1 mouse cellular context compared by ENCODE assay signal in the genomic region with DNA sequence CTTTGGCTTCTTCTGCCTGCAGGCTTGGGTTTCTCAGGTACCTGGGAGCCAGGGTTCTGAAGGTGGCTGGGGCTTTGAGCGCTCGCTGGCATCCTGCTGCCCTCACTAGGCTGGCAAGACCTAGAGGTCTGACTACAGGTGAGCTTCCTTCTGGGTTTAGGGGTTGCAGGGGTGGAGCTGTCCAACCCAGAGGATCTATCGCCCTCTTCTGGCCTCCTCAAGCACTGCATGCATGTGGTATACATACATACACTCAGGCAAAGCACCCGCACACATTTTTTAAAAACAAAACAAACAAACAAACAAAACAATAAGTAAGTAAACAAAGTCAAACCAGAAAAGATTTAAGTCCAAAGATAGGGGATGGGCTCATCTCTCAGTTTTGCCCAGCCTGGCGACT.
TF ChIP-seq lines count a peak whose summit lies in the region.

No protein-coding gene starts in this region.

TF ChIP-seq in MEL, 35 proteins besides CTCF, POLR2A, EP300 and RAD21 (continued from another document):
- TF ChIP-seq MYC (IDR thresholded peaks at IDR 0.05; ENCODE audit: low read depth, low read length) (0 out of 2 replicates have a peak, but pooled peaks have one; percentile 33), ETS1 (IDR thresholded peaks at IDR 0.05; ENCODE audit: low read depth, low read length) (no peak), POLR2AphosphoS5 (IDR thresholded peaks at IDR 0.05; ENCODE audit: borderline replicate concordance, low read depth, low read length) (no peak), CHD2 (IDR thresholded peaks at IDR 0.05; ENCODE audit: low read length) (no peak), ELF1 (IDR thresholded peaks at IDR 0.05; ENCODE audit: low read depth, low read length) (peak; percentile 29; the same call in 1 of the 2 replicates), GATA1 (IDR thresholded peaks at IDR 0.05; ENCODE audit: low read depth, low read length) (no peak), MAFK (IDR thresholded peaks at IDR 0.05; ENCODE audit: borderline replicate concordance, low read depth, low read length) (no peak), MXI1 (IDR thresholded peaks at IDR 0.05; ENCODE audit: low read depth, low read length) (0 out of 2 replicates have a peak, but pooled peaks have one; percentile 39), UBTF (IDR thresholded peaks at IDR 0.05; ENCODE audit: borderline replicate concordance, insufficient read depth, low read depth, low read length) (no peak), NRF1 (IDR thresholded peaks at IDR 0.05; ENCODE audit: insufficient read depth, low read depth, low read length, poor library complexity, severe bottlenecking) (no peak), NELFE (IDR thresholded peaks at IDR 0.05; ENCODE audit: low read depth, low read length) (no peak), SMC3 (IDR thresholded peaks at IDR 0.05; ENCODE audit: low read depth, low read length) (peak; percentile 97), TCF12 (IDR thresholded peaks at IDR 0.05; ENCODE audit: low read depth, low read length) (no peak)
